Mouse (Mus musculus) mouse trophoblast stem cell (cell line): ENCODE measurements around the gene Dpp6.

Experiments used
- in situ Hi-C, 2 experiments: fragments of 300-500 bp; cut with MseI, MboI; formaldehyde crosslinking; loops; 2 replicates in 1 of 2; 3 replicates in 1 of 2; pipeline ENCODE4 v1.15.1; 2025

Dpp6 gene

GRCm38 (mm10) chr5:26816975-26817941 lies at the start of gene Dpp6:
Gene Dpp6 (plus strand): TSS chr5:26817203.
- in situ Hi-C loops, result no loop called here

- in situ Hi-C loops, result no loop called here
Measured at GRCm38 (mm10) chr5:26783955-26784354, 33.0 kb upstream of the Dpp6 start.

DNA sequence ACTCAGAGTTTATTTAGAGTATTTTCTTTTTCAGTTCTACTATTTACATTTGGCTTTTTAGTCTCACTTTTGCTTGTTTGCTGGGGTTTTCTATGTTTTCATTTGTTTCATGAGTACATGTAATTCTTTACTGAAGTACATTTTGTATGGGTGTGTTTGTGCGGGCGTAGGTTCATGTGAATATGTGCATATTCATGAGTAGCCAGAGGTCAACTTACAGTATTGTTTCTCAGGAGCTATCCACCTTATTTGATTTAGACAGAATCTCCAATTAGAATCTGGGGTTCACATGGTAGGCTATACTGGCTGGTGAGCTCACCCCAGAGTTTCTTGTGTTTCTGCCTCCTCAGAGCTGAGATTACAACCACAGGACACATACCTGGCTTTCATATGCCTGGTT lies 21.5 kb upstream of the Dpp6 start:
- in situ Hi-C loops, result no loop called here

GRCm38 (mm10) chr5:26835972-26836371 lies 19.0 kb downstream of the Dpp6 start:
- in situ Hi-C loops, result no loop called here

GRCm38 (mm10) chr5:26841151-26841550 lies 24.1 kb downstream of the Dpp6 start:
- in situ Hi-C loops, result no loop called here

DNA sequence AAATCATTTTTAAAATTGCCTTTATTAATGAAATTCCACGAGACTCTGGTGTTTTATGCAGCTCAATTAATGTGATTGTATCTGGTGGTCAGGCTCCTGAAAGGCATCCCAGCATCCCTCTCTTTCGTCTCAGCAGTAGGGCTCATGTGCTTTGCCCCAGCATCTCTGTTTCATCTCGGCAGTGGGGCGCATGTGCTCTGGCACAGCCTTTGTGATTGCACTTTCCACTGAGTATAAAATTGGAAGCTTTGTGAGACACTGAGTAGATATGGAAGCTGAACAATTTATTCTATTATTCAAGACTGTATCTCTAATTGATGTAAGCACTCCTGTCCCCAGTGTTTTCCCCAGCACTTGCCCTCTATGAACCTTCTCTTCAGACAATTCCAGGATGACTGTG lies 37.7 kb downstream of the Dpp6 start:
- in situ Hi-C loops, result no loop called here

DNA sequence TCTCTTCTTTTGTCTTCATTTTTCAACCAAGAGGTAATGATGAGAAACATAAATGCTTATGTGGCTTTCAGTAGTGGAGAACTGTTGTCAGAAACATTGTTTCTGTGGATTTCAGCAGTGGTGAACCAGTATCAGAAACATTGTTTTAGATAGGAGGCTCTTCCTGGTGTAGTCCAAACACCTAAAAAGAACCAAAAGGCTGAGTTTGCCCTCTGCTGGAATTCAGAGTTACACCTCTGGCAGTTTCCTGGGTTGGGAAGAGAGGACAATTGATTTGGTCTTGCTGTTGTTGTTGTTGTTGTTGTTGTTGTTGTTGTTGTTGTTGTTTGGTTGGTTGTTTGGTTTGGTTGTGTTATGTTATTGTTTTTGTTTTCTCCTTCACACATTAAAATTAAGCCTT lies 58.4 kb downstream of the Dpp6 start:
- in situ Hi-C loops, result no loop called here

- in situ Hi-C loops, result no loop called here
Measured at GRCm38 (mm10) chr5:26887496-26887895, 70.5 kb downstream of the Dpp6 start.

GRCm38 (mm10) chr5:26888080-26888479 lies 71.1 kb downstream of the Dpp6 start:
- in situ Hi-C loops, result no loop called here

DNA sequence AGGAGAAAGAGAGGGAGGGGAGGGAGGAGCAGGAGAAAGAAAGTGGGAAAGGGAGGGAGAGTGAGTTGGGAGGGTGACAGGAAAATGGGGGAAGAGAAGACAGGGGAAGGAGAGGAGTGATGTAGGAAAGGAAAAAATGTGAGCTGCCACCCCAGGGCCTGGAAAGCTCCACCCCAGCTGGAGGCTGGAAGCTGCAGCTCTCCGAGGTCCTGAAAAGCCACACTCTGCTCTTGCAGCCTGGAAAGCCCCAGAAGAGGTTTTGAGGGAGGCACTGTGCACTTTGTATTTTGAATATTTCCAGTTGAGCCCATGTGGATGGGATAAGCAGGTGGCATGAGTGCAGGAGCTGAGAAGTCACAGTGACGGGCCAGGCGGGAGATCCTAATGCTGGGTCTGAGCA lies 77.3 kb downstream of the Dpp6 start:
- in situ Hi-C loops, result no loop called here

DNA sequence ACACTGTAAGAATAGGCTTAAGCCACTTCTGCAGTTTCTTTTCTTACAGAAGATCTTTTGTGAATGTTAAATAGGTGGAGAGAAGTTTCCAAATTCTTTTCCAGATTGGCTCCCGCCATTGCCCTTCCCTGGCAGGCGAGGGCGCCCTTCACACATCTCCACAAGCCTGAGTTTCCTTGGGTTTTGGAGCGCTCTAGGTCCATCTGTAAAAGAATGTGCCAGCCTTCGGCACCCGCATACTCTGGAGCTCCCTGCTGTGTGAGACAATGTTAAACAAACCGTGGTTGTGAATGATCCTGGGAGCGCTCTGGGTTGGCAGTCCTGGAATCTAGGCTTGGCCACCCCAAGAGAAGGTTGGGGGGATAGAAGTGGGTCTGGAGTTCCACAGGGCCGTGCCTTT lies 86.8 kb downstream of the Dpp6 start:
- in situ Hi-C loops, result loop anchor here in 1 of 2 experiments (10.0 kb wide), 1 partner anchor 131 kb away; no protein-coding TSS in a partner anchor

DNA sequence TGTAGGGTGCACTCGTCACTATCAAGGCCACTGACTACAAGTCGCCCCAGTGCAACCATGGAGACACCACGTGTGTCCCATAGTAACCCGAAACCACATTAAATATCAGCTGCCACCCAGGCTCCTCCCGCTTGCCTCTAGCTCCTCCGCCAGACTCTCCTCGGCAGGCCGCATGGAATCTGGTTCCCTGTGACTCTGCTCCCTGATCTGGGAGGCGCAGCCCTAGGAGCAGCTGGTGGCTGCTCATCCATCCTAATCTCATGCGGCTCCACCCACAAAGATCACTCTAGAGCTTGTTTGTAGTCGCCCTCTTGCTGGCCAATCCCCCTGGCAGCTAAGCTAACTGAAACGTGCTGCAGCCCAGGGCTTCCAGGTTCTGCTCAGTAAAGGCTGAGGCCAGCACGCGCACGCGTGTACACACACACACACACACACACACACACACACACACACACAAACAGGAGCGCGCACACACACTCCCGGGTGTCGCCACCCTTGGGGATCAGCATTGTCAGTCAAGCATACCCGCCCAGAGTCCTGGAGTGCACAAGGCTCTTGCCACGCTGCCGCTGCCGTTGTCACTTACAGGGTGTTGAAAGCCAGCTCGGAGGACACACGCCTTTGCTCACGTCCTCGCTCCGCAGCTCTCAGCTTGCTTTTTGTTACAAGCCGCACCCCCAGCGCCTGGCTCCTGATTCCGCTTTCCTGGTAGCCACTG lies 87.5 kb downstream of the Dpp6 start:
- in situ Hi-C loops, result loop anchor here in 1 of 2 experiments (10.0 kb wide), 1 partner anchor 130 kb away; no protein-coding TSS in a partner anchor

GRCm38 (mm10) chr5:26907151-26907550 lies 90.1 kb downstream of the Dpp6 start:
- in situ Hi-C loops, result loop anchor here in 1 of 2 experiments (10.0 kb wide), 1 partner anchor 128 kb away; no protein-coding TSS in a partner anchor

DNA sequence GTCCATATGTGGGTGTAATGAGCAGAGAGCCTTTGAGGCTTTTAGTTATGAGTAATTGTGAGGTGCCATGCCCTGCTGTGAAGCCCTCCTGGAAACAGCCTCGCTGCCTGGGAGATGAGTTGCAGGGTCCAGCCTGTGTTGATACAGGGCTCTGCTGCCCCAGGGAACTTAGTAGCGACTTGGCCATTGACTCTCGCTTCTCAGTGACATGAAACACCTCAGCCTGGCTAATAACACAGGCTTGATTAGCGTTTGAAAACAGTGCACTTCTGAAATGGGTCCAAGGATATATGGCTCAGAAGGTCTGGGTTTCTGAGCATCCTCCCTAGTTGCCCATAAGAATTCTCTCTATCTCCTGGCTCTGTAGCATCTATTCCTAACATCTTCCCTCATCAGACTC lies 91.6 kb downstream of the Dpp6 start:
- in situ Hi-C loops, result loop anchor here in 1 of 2 experiments (10.0 kb wide), 1 partner anchor 126 kb away; no protein-coding TSS in a partner anchor

DNA sequence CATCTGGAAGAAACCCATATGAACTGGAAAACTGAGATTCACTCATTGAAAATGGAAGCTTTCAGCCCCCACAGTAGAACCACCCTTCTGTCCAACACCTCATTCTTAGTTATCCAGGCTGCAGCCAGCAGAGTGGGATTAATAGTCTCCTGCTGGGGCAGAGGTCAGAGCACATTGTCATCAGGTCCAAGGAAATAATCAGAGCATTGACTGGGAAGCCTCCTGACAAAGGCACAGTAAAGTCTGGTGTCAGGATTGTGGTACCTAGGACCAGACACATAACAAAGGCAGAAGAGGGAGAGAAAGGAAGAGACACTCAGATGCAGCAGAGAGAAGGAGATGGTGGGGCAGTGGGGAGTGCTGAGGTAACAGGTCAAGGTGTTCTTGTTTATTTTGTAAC lies 93.3 kb downstream of the Dpp6 start:
- in situ Hi-C loops, result no loop called here

GRCm38 (mm10) chr5:26911965-26912364 lies 95.0 kb downstream of the Dpp6 start:
- in situ Hi-C loops, result no loop called here

GRCm38 (mm10) chr5:26918763-26919162 lies 101.8 kb downstream of the Dpp6 start:
- in situ Hi-C loops, result no loop called here

DNA sequence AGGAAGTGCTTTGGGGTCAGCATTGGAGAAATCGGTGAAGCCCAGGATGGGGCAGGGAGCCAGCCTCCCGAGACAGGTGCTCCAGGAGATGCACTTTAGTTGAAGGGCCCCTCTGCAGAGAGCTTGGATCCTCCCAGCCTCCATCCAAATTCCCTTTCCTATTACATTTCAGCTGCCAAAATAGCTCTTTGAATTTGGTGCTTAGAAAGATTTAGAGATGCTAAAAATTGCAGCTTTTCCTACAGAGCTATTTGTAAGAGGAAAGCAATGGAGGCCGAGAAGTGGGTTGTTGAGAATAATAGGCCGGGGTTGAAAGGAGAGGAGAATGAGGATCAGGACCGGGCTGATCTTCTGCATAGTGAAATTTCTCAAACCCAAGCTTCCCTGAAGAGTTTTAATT lies 107.5 kb downstream of the Dpp6 start:
- in situ Hi-C loops, result no loop called here

GRCm38 (mm10) chr5:26932413-26933122 lies 115.6 kb downstream of the Dpp6 start:
- in situ Hi-C loops, result no loop called here

GRCm38 (mm10) chr5:26934911-26935310 lies 117.9 kb downstream of the Dpp6 start:
- in situ Hi-C loops, result no loop called here

DNA sequence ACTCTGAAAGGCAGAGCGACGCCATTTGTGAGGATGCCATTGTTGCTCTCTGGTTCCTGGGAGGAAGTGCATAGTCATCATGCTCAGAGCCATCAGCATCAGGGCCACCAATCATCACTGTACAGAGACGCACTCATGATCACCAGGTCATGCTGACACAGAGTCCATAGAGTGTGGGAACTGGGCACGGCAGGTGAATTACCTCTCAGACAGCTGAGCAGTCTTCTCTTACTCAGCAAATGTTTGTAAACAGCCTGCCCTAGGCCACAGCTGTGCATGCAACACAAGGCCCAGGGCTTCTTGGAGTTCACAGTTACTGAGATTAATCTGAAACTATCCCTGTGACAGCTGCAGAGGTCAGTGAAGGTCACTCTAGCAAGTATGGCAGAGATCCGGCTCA lies 124.5 kb downstream of the Dpp6 start:
- in situ Hi-C loops, result no loop called here
